Mouse (Mus musculus) intestine, embryonic 16.5 days (tissue): ENCODE data around the gene C130026I21Rik. TPM values are rescaled to one million over a fixed set of nuclear protein-coding genes. Genes with fewer than 3 reads are reported as not detected.
"Not testable (repeated sequence)": the region's sequence is repeated elsewhere in the genome, so short reads cannot be mapped to it uniquely, and the experiment has no call there.

Experiments
- ATAC-seq: fragments of 200-750 bp; cut with Nextera tagmentation; 2 replicates; pipeline ENCODE4 v1.8.0; 2017; ENCODE audit warnings: moderate TSS enrichment, moderate library complexity
- H3K27ac ChIP-seq: fragments of 300-500 bp; sonication (generic); 2 replicates; pipeline ENCODE4 v1.5.1; 2014; ENCODE audit warnings: mild to moderate bottlenecking, low read length
- H3K27me3 ChIP-seq: fragments of 300-500 bp; sonication (generic); replicated peaks from 2 replicates; pipeline ENCODE4 v1.6.1; 2014; ENCODE audit warnings: low read length, control low read depth, mixed read lengths; ENCODE audit not compliant: control insufficient read depth, insufficient read depth
- H3K36me3 ChIP-seq: fragments of 300-500 bp; sonication (generic); 2 replicates; pipeline ENCODE4 v1.6.1; 2014; ENCODE audit warnings: low read length, control low read depth; ENCODE audit not compliant: control insufficient read depth, insufficient read depth
- H3K4me1 ChIP-seq: fragments of 300-500 bp; sonication (generic); 2 replicates; pipeline ENCODE4 v1.6.1; 2014; ENCODE audit warnings: low read length, control low read depth, mixed read lengths; ENCODE audit not compliant: control insufficient read depth, insufficient read depth
- H3K4me2 ChIP-seq: fragments of 300-500 bp; sonication (generic); 2 replicates; pipeline ENCODE4 v1.6.1; 2014; ENCODE audit warnings: low read depth, low read length, control low read depth
- H3K4me3 ChIP-seq: fragments of 300-500 bp; sonication (generic); 2 replicates; pipeline ENCODE4 v1.5.1; 2014; ENCODE audit warnings: mild to moderate bottlenecking, low read length
- H3K9ac ChIP-seq: fragments of 300-500 bp; sonication (generic); 2 replicates; pipeline ENCODE4 v1.6.1; 2014; ENCODE audit warnings: low read depth, low read length
- H3K9me3 ChIP-seq: fragments of 300-500 bp; sonication (generic); 2 replicates; pipeline ENCODE4 v1.6.1; 2016; ENCODE audit warnings: low read length, control low read depth; ENCODE audit not compliant: control insufficient read depth
- WGBS: fragments of 180-500 bp; shearing (Covaris S2); extraction: QIAGEN DNeasy Blood & Tissue Kit; methylation state at CpG from one replicate; pipeline ENCODE4 v1.1.7; 2014; 5-methylcytosine and 5-hydroxymethylcytosine counted together
- microRNA-seq: library from miRNA; unstranded; fragments of <30 nt; microRNA quantifications from one replicate; pipeline ENCODE4, GENCODE M21; 2016
- polyA plus RNA-seq: library from polyadenylated mRNA; unstranded; fragments of >200 nt; fragmentation: Nextera tagmentation; extraction: Ambion mirVana; gene quantifications from 2 replicates; pipeline ENCODE4 v1.2.1, GENCODE M21; 2015

C130026I21Rik gene
- polyA plus RNA-seq, 1 experiment from 2014 or later, result 0.33 TPM

DNA sequence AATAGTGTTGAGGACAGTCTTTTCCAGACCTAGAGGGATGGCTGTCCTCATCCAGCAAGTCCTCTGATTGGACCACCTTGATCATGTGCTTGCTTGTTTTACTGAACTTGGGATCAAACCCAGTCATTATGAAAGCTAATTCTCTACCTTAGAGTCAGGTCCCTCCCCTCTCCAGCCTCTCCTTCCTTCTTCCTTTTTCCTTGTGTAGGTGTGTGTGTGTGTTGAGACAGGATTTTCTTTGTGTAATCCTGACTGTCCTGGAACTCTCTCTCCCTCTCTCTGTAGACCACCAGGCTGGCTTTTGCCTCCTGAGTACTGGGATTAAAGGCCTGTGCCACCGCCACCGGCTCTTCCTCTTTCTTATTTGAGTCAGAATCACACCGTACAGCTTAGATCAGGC lies 313.6 kb downstream of the C130026I21Rik start:
- not testable (repeated sequence) for H3K36me3 ChIP-seq, H3K9ac ChIP-seq, H3K4me2 ChIP-seq, H3K4me3 ChIP-seq, H3K9me3 ChIP-seq, H3K27ac ChIP-seq, ATAC-seq, H3K4me1 ChIP-seq, H3K27me3 ChIP-seq
- 95% methylated on average over 3 of the region's 3 CpGs for WGBS

DNA sequence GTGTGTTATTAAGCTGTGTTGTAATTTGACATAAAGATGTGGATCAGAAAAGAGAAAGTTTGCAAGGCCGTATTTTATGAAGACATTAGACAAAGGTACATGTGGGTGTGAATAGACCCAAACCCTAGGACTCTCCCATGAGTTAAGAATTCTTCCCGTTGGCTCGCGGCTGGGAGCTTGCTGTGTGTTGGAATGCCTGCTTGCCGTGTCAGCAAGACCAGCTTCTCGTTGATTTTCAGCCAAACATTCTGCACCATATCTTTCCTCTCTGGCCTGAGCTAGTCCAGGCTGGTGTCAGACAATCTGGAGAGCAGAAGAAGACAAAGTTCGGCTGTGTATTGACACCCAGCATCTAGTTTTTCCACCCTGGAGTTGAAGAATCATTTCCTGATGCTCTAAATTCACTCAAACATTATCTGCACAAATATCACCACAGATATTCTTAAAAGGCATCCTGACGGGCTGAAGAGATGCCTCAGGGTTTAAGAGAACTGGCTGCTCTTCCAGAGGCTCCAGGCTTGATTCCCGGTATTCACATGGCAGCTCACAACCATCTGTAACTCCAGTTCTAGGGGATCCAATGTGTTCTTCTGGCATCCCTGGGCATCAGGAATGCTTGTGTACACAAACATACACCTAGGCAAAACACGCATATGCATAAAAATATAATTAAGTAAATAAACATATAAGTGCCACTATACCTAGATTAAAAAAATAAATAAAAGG lies 317.7 kb downstream of the C130026I21Rik start:
- H3K36me3 ChIP-seq, result no peaks in the 10 kb centered on the region
- H3K27me3 ChIP-seq, result no peaks in the 10 kb centered on the region
- H3K4me3 ChIP-seq, result no peak overlapping the region
- 71% methylated on average over 10 of the region's 10 CpGs for WGBS
- no peak overlapping the region for H3K9ac ChIP-seq
- H3K9me3 ChIP-seq, result no peaks in the 10 kb centered on the region
- no peak overlapping the region for H3K27ac ChIP-seq
- ATAC-seq, result no peak
- H3K4me2 ChIP-seq, result no peak overlapping the region
- no peaks in the 10 kb centered on the region for H3K4me1 ChIP-seq

DNA sequence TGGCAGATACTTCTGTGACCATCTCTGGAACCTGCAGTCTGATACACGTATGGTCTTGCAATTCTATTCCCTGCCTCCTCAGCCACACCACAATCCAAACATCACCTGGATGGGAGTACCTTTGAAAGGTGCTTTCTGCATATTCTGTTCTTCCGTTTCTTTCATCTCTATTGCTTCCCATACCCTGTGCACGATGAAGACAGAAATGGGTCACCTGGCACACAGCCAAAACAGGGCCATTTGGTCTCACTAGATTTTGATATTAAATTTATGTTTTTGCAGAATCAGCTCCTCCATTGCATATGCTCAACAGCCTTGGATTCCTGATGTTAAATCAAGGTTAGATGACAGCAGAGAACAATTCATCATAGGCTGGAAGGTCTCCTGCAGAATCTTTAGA lies 318.8 kb downstream of the C130026I21Rik start:
- ATAC-seq, result no peak
- H3K4me3 ChIP-seq, result no peak overlapping the region
- H3K36me3 ChIP-seq, result no peaks in the 10 kb centered on the region
- 88% methylated on average over 3 of the region's 3 CpGs for WGBS
- H3K4me2 ChIP-seq, result no peak overlapping the region
- no peak overlapping the region for H3K27ac ChIP-seq
- H3K9me3 ChIP-seq, result no peaks in the 10 kb centered on the region
- H3K4me1 ChIP-seq, result no peaks in the 10 kb centered on the region
- H3K9ac ChIP-seq, result no peak overlapping the region
- no peaks in the 10 kb centered on the region for H3K27me3 ChIP-seq

DNA sequence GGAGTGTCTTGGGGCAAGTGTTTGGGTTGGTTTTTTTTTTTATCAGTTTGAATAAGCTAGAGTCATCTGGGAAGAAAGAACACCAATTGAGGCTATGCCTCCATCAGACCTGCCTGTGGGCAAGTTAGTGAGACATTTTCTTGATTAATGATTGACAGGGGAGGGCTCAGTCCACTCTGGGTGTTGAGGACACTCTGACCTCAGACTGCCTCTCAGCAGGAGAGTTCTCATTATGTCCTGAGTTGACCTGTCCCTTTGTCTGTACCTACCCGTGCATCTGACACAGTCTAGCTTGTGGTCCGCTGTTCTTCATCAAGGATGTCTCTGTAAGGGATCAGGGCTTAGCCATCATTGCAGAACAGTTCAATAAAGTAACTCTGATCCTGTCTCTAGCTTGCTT lies 323.0 kb downstream of the C130026I21Rik start:
- H3K4me2 ChIP-seq, result no peak overlapping the region
- WGBS, result 59% methylated on average over 2 of the region's 2 CpGs
- H3K4me1 ChIP-seq, result no peaks in the 10 kb centered on the region
- no peak overlapping the region for H3K9ac ChIP-seq
- H3K27me3 ChIP-seq, result no peaks in the 10 kb centered on the region
- H3K36me3 ChIP-seq, result no peaks in the 10 kb centered on the region
- H3K4me3 ChIP-seq, result no peak overlapping the region
- no peaks in the 10 kb centered on the region for H3K9me3 ChIP-seq
- no peak overlapping the region for H3K27ac ChIP-seq
- ATAC-seq, result no peak

DNA sequence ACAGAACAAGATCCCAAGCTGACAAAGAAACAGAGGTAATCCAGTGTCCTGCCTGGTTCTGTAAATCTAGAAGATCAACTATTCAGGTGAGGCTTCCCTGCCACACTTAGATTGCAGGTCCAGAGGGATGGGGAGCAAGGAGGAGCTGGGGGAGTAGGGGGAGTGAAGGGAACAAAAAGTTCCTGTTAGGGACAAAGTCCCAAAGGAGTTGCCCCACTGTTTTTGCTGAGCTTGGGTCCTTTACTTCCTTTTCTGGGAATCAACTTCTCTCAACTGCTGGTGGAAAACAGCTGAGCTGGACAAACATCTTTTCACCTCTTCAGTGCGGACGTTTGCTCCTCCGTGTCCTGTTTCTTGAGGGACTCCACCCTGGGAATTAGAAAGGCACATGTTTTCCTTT lies 324.4 kb downstream of the C130026I21Rik start:
- Histone ChIP-seq H3K4me3 (no peak overlapping the region), H3K27ac (no peak overlapping the region), H3K9me3 (no peaks in the 10 kb centered on the region), H3K4me2 (no peak overlapping the region), H3K27me3 (no peaks in the 10 kb centered on the region), H3K36me3 (no peaks in the 10 kb centered on the region), H3K4me1 (no peaks in the 10 kb centered on the region), H3K9ac (no peak overlapping the region)
- no peak for ATAC-seq
- WGBS, result 79% methylated on average over 3 of the region's 3 CpGs

DNA sequence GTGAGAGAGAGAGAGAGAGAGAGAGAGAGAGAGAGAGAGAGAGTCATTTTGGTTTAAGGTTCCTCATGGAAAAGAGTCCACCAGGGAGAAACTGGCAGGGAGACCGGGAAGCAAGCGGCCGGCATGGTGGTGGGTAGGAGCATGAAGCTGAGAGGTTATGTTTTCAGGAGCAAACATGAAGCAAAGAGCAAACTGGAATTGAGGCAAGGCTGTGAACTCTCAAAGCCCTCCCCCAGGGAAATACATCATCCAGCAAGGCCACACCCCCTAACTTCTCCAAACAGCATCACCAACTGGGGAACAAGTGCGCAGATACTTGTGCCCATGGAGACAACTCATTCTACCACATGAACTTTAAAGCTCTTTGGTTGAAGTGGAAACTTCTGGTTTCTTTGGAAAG lies 326.8 kb downstream of the C130026I21Rik start:
- no peaks in the 10 kb centered on the region for H3K9me3 ChIP-seq
- 92% methylated on average over 4 of the region's 4 CpGs for WGBS
- H3K4me1 ChIP-seq, result no peaks in the 10 kb centered on the region
- no peak overlapping the region for H3K4me3 ChIP-seq
- no peaks in the 10 kb centered on the region for H3K27me3 ChIP-seq
- H3K4me2 ChIP-seq, result no peak overlapping the region
- H3K36me3 ChIP-seq, result no peaks in the 10 kb centered on the region
- no peak overlapping the region for H3K27ac ChIP-seq
- no peak for ATAC-seq
- H3K9ac ChIP-seq, result no peak overlapping the region

Small RNA genes lying within 50 kb of the gene (microRNA-seq; reads per million reads assigned to microRNA genes)
- not detected for gene Gm27907

Other genes with a start within 250 kb of the C130026I21Rik start
- gene Gm10553, start 170.4 kb downstream of the C130026I21Rik start, polyA plus RNA-seq, result not detected in 2 replicates
- not detected in 2 replicates for gene A530032D15Rik, start 160.7 kb downstream of the C130026I21Rik start, polyA plus RNA-seq